Mouse (Mus musculus) adrenal gland, adult 18-20 months (tissue): ENCODE measurements around the gene Piwil1. TPM values are rescaled to one million over a fixed set of nuclear protein-coding genes. Genes with fewer than 3 reads are reported as not detected.
"Not testable (repeated sequence)": the region's sequence is repeated elsewhere in the genome, so short reads cannot be mapped to it uniquely, and the experiment has no call there.

ENCODE experiments used
- DNase-seq, 2 experiments: peaks; one replicate each; pipeline ENCODE4 v3.0.0; 2021 to 2022; ENCODE audit warnings: low spot score in 2 of 2
- total RNA-seq, 2 experiments: library from RNA; stranded (reverse); gene quantifications; 1 replicate in 1 of 2; 2 replicates in 1 of 2; pipeline ENCODE4 v1.2.3; 2021

The Piwil1 gene
- total RNA-seq, 2 experiments from 2014 or later: not detected

- DNase-seq: no peak
Measured at GRCm38 (mm10) chr5:128708929-128709328, 6.6 kb downstream of the Piwil1 start.

DNA sequence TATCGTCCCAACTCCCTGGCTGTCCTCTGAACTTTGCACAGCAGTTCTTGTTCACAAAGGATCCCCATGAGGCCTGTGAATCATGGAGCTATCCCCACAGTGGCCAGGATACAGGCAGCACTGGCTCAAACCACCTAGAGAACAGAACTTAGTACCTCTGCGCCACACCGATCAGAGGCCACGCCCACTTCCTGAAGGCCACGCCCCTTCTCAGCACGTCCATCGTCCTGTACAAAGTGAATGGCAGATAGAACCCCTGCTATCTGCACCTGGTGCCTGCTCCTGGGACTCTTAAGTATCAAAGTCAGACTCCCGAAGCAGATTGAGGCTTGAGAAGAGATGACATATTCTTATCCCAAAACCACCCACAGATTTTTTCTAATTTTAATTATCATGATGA, 8.3 kb downstream of the Piwil1 start:
- DNase-seq: no peak

DNA sequence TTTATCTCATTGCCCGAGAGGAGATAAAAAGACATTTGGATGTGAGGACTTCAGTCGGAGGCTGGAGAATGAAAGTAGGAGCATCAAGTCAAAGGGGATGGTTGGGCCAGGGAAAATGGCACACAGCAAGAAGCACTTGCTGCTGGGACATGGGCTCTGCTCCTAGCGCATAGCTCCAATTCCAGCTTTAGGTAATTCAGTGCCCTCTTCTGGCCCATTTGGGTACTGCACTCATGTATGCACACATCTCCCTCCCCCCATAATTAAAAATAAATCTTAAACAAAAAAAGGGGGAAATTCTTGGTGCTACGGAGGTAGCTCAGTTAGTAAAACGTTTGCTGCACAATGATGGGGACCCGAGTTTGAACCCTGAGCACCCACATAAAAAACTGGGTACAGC, 9.5 kb downstream of the Piwil1 start:
- DNase-seq: no peak

- no peak for DNase-seq
Measured at GRCm38 (mm10) chr5:128715171-128715570, 12.8 kb downstream of the Piwil1 start.

GRCm38 (mm10) chr5:128720461-128720860, 18.1 kb downstream of the Piwil1 start:
- DNase-seq: not testable (repeated sequence)

DNA sequence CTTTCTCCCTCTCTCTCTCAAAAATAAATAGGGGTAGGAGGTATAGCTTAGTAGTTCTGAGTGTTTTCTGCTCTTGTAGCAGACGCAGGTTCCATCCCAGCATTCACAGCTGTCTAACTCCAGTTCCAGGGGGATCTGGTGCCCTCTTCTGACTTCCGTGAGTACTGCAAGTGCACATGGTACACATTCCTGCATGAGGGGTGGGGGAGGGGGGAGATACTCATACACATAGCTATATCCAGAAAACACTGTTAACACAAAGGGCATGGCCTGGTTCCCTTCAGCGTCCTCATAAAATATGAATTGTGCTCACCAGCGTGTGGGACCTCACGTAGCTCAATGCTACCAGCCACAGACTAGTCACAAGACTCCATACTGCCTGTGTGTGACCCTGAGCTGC, 27.0 kb downstream of the Piwil1 start:
- no peak for DNase-seq

DNA sequence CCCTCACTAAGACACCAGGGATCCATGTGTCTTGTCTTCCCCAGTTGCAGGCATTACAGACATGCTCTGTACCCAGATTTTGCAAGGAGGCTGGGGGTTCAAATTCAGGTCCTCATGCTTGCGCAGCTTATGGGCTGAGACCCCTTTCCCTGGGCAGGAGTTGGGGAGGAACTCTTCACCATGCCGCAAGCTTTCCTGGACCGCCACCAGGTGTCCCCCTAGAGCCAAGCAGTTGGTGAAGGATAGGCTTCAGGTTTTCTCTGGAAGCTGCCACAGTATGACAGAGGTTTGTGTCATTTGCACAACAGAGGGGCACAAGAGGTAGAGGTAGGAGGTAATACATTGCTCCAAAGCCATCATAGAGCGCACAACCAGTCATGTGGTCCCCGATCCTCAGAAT, 28.3 kb downstream of the Piwil1 start:
- no peak for DNase-seq

- DNase-seq: no peak
Measured at GRCm38 (mm10) chr5:128732416-128733014, 30.2 kb downstream of the Piwil1 start.

DNA sequence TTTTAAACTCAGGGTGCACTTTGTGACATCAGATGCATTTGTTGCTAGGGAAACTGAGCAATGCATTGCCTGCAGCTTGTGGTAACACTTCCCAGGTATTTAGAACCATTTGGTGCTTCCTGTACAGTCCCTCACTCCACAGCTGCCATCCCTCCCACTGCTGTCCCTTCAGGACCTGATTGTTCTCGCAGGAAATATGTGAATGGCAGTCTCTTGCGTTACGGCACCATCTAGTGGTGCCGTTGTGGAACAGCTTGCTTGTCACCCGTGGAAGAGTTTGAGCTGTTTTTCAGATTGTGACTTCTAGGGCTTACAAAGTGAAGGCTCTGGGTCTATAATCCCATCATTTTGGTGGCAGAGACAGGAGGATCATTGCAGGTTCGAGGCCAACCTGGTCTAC, 31.6 kb downstream of the Piwil1 start:
- DNase-seq: peak; percentile 20 to 31

DNA sequence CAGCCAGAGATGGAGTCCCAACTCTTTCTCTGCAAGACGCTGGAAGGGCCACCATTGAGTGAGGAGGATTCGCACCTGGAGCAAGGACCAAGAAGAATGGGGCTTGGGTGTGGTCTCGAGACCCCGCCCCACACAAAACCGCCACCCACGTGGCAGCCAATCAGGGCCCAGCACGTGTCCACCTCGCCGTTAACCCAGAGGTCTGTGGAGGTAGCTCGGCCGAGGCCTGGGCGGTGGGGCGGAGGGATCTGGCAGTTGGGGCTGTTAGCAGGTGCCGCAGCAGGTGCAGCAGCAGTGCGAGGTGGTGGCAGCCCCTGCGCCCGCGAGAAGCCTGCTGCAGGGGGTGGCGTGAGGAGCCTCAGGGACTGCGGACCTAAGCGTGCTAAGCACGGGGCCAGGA, 33.6 kb downstream of the Piwil1 start:
- DNase-seq: no peak

DNA sequence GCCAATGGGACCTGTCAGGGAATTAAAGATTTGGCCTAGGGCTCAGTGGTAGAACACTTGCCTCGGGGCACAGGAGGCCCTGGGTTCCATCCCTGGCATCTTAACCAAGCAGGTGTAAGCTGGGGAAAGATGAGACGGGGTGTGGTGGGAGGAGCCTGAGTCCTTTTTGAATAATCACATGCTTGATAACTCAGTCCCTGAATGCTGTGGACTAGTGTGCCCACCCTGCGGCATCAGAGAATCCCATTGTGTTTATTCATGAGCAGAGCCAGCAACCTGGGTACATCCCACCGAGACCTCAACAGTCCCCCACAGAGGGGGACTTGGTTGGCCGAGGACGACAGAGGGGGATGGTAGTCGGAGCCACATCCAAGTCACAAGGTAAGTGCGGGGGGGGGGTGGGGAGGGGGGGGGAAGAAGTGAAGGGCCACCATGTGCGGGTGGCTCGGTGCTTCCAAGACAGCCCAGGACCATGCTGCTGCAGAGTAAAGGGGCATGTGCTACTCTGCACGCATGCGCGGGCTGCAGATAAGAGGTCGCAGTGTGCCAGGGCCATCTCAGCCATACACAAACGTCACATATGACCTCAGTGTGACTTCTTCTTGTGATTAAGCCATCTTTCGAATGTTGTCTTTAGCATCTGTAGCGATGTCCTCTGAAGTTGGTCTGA, 37.0 kb downstream of the Piwil1 start:
- no peak for DNase-seq

DNA sequence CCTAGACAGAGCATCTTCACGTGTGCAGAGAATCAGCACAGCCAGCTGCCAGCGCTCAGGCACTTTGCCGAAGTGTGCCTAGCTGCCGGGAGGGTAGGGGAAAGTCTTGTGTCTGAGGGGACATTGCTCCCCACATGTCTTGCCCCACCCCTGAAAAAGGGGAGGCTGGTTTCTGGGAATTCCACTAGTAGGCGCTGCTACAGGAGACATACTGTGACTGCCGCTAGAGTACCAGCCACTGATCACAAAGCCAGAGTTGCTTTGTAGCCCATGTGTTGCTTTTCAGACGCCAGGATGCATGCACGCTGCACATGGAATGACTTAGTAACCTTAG, 37.5 kb downstream of the Piwil1 start:
- no peak for DNase-seq

- no peak for DNase-seq
Measured at GRCm38 (mm10) chr5:128744351-128744750, 42.0 kb downstream of the Piwil1 start.

GRCm38 (mm10) chr5:128745206-128745605, 42.9 kb downstream of the Piwil1 start:
- no peak for DNase-seq

DNA sequence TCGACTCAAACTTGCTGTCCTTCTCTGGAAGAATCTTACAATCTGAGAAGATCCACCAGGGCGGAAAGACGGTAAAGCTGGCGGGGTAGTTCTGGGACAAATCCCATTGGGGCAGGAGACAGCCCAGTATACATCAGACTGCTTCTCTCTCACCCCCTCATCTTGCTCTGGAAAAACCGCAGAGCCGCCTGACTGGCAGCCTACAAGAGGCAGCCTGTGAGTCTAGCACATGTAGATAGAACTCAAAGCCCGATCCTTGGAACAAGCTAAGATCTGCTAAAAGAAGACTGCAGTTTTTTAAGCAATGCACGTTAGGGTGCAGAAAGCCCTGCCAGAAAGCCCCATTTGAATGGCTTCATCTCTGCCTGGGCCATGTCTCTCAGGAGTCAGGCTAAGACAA, 43.9 kb downstream of the Piwil1 start:
- no peak for DNase-seq

DNA sequence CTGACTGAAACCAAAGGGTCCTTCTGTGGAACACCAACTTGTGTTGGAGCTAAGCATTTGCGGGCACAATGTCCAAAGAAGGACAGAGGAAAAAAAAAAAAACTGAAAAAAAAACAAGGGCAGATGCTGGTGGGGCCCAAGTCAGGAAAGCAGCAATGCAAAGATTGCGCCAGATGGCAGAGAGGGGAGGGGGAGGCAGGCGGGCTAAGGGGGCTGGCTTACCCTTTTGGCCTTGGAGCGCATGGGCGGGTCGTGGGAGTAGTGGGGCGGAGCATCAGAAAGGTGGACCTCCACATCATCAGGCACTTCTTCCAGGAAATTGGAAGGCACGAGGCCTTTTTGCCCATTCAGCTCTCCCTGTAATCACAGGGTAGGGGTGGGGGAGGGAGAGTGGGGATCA, 58.8 kb downstream of the Piwil1 start:
- no peak for DNase-seq

DNA sequence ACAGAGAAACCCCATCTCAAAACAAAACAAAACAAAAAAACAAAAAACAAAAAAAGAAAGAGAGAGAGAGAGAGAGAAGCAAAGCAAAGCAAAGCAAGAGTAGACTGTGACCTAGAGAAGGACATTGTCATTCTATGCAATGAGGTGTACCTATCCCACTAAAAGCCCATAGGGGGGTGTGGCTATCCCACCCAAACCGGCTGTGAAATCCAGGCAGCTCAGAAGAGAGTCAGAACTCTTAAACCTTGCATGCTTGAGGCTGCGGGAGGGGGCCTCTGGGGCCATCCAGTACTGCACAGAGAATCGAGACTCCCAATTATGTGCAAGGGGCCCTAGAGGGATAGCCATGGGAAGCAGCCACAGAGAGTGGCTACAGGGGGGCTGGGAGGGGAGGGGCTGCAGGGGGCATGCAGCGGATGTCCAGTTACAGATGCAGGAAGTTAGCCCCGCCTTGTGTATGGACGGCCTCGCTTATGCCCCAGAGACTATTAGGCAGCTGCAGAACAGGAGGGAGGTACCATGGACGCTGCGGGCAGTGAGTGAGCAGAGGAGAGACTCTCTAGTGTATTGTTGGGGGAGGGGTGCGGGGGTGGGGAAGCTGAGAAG, 66.8 kb downstream of the Piwil1 start:
- DNase-seq: no peak

- no peak for DNase-seq
Measured at GRCm38 (mm10) chr5:128776386-128776785, 74.1 kb downstream of the Piwil1 start.

DNA sequence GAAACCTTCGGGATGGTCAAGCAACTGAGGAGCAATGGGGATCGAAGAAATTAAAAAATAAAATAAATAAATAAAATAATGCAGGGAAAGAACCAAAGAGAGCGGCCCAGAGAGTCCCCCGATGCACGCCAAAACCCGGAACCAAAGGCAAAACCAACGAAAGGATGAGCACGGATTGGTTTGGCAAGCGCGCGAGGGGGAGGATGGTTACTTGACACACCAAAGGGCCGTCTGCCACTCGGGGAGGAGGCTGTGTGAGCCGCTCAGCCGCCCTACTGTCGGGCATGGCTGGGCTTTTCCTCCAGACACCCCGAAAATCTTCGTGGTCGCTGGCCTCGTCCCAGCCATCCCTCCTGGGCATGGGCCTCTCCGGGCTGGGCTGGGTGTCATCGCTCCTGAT, 79.3 kb downstream of the Piwil1 start:
- no peak for DNase-seq

GRCm38 (mm10) chr5:128800592-128800991, 98.3 kb downstream of the Piwil1 start:
- DNase-seq: no peak
